ENCODE assay signal across 8 mouse cellular contexts in genomic region chr6:17307461-17308115, GRCm38 (mm10). TPM values are rescaled to one million over a fixed set of nuclear protein-coding genes. Genes with fewer than 3 reads are reported as not detected.
DNase-seq lines count a peak whose midpoint lies in the region; ATAC-seq and TF ChIP-seq lines count a peak whose summit lies in the region.

No protein-coding gene starts in this region.

- H3K4me3 ChIP-seq in gastrocnemius, adult 2 months: peak overlapping the region; percentile 88
- H3K4me3 ChIP-seq in hindbrain, embryonic 14.5 days (replicated peaks; ENCODE audit: low read length): peak overlapping the region; percentile 38
- peak overlapping the region; percentile 89 for H3K4me3 ChIP-seq in megakaryocyte, embryonic 14.5 days (replicated peaks)

- H3K4me2 ChIP-seq in hindbrain, embryonic 14.5 days (replicated peaks): peak overlapping the region; percentile 60

- peak overlapping the region; percentile 95 for H3K27ac ChIP-seq in gastrocnemius, adult 2 months
- H3K27ac ChIP-seq in hindbrain, embryonic 14.5 days: no peak overlapping the region

- H3K36me3 ChIP-seq in hindbrain, embryonic 14.5 days (replicated peaks; ENCODE audit: control insufficient read depth, insufficient read depth): no peaks in the 10 kb centered on the region
- H3K36me3 ChIP-seq in megakaryocyte, embryonic 14.5 days (replicated peaks; ENCODE audit: low read length): no peaks in the 10 kb centered on the region

- intact Hi-C loops in gastrocnemius, adult 2 months (cut with DNase I): loop anchor here (2.0 to 5.0 kb wide), 5 partner anchors 27 to 197 kb away; partner anchors contain the start of gene Cav2
- intact Hi-C loops in left cerebral cortex, postnatal 14 days (cut with DNase I): loop anchor here (2.0 kb wide), 1 partner anchor 201 kb away; no protein-coding TSS in a partner anchor

- peak; percentile 94 for TF ChIP-seq CTCF in gastrocnemius, adult 2 months (IDR thresholded peaks at IDR 0.05)

- no peak overlapping the region; the same call in 1 of the 2 replicates for H3K9ac ChIP-seq in hindbrain, embryonic 14.5 days

- H3K4me1 ChIP-seq in hindbrain, embryonic 14.5 days (replicated peaks; ENCODE audit: control insufficient read depth, insufficient read depth, low read length): peaks cover 12% of the 10 kb centered on the region
- H3K4me1 ChIP-seq in megakaryocyte, embryonic 14.5 days: peaks cover 24% of the 10 kb centered on the region

- peaks cover 27% of the 10 kb centered on the region for H3K27me3 ChIP-seq in hindbrain, embryonic 14.5 days (ENCODE audit: control insufficient read depth, insufficient read depth, low read length)
- peaks cover 46% of the 10 kb centered on the region for H3K27me3 ChIP-seq in megakaryocyte, embryonic 14.5 days (replicated peaks)

- peak; percentile 63 for DNase-seq in ZHBTc4 (ENCODE audit: low read depth, low spot score)
- DNase-seq in cerebellum, postnatal 4 days (ENCODE audit: low spot score in 2 of 2): peak; percentile 40 to 57
- peak; percentile 89 for DNase-seq in gastrocnemius, adult 2 months
- no peak for DNase-seq in hindbrain, embryonic 14.5 days (ENCODE audit: low spot score)
- DNase-seq in left cerebral cortex, postnatal 14 days (ENCODE audit: low spot score in 2 of 2): peak; percentile 29 to 48
- peak; percentile 64 for DNase-seq in right cerebral cortex, postnatal 14 days
- peak; percentile 29 for DNase-seq in yolk sac, embryonic 10.5 days (ENCODE audit: low spot score)

- ATAC-seq in hindbrain, embryonic 14.5 days (ENCODE audit: low FRiP score): peak; percentile 78

- no peaks in the 10 kb centered on the region for H3K9me3 ChIP-seq in hindbrain, embryonic 14.5 days (ENCODE audit: control insufficient read depth, low read length)
- no peaks in the 10 kb centered on the region for H3K9me3 ChIP-seq in megakaryocyte, embryonic 14.5 days

- 2% methylated on average over 31 of the region's 31 CpGs for WGBS in hindbrain, embryonic 14.5 days

RNA-seq across cellular contexts. Expression of gene Cav1, which starts 1.5 kb away (rescaled TPM):
- 100 to 1,000 TPM in 1 of 2 experiments, 10 to 100 TPM in 1; 82.9 to 125 TPM for total RNA-seq in gastrocnemius, adult 2 months (2021)
- polyA plus RNA-seq in hindbrain, embryonic 14.5 days (2014; fragmentation: Nextera tagmentation; extraction: Ambion mirVana): 27.5 and 33.0 TPM in 2 replicates
- total RNA-seq in left cerebral cortex, postnatal 14 days (2021): 10 to 100 TPM; 26.2 to 27.5 TPM
- polyA plus RNA-seq in megakaryocyte, embryonic 14.5 days (2012; ENCODE audit: insufficient read depth, low replicate concordance): not detected in 2 replicates

RNA-seq across cellular contexts. Expression of gene Cav2, which starts 26.6 kb away (rescaled TPM):
- total RNA-seq in gastrocnemius, adult 2 months (2021): 10 to 100 TPM; 13.8 to 24.2 TPM
- polyA plus RNA-seq in hindbrain, embryonic 14.5 days (2014; fragmentation: Nextera tagmentation; extraction: Ambion mirVana): 19.4 and 24.1 TPM in 2 replicates
- 10 to 100 TPM; 26.8 to 27.9 TPM for total RNA-seq in left cerebral cortex, postnatal 14 days (2021)
- 0.27 TPM in 1 of 2 replicates, not detected in the other for polyA plus RNA-seq in megakaryocyte, embryonic 14.5 days (2012; ENCODE audit: insufficient read depth, low replicate concordance)

Comparison
In these comparisons a context has a peak if more than half of its experiments do, and no peak if none do; other contexts are left out.
1. H3K4me3 ChIP-seq: peak in every context shown above with its lines; median percentile 89 in megakaryocyte, embryonic 14.5 days; 88 in gastrocnemius, adult 2 months; 38 in hindbrain, embryonic 14.5 days.